Mouse (Mus musculus) cerebellum, adult 2 months (tissue): ENCODE data around the gene Car5a.

Experiments used
- CTCF ChIP-seq: fragments of 200-500 bp; IDR thresholded peaks from 2 replicates; pipeline ENCODE4 v1.5.1; 2011; ENCODE audit warnings: low read depth, mild to moderate bottlenecking, control low read depth, low read length, moderate library complexity, borderline replicate concordance; ENCODE audit not compliant: insufficient read depth
- POLR2A ChIP-seq: fragments of 200-500 bp; IDR thresholded peaks from 2 replicates; pipeline ENCODE4 v1.6.1; 2011; ENCODE audit warnings: low read length, control low read depth, borderline replicate concordance; ENCODE audit not compliant: insufficient read depth

DNA sequence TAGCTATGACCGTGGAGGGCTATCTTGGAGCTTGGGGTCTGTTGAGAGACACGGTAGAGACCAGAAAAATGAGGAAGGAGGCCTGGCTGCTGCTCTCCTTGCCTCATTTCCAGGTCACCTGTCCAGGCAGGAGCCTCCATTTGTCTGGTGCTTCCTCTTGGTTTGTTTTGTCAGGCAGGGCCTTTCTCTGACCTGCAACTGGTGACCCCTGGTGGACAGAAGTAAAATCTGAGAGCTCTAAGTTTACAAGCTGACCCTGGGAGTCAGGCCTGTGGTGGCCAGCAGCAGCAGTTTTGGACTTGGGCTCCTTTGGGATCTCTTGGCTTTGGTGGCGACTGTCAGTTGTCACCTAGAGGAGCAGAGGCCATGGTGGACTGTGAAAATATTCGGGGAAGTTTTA is 10.2 kb downstream of the Car5a start:
- TF ChIP-seq POLR2A = no peak
- TF ChIP-seq CTCF = peak; percentile 28; the same call in 1 of the 2 replicates
